Mouse (Mus musculus): ENCODE data around the gene Usp48.

- TF ChIP-seq CTCF (conservative IDR thresholded peaks at IDR 0.05 in 1 of 2, IDR thresholded peaks at IDR 0.05 in 1 of 2; ENCODE audit: low read depth in 2 of 2, low read length in 2 of 2) (no peak), SIN3A (IDR thresholded peaks at IDR 0.05; ENCODE audit: low read length) (no peak), NELFE (IDR thresholded peaks at IDR 0.05; ENCODE audit: low read depth, low read length) (no peak), POLR2A (IDR thresholded peaks at IDR 0.05; ENCODE audit: low read depth, low read length) (no peak), EP300 (IDR thresholded peaks at IDR 0.05; ENCODE audit: low read length) (no peak), MYC (IDR thresholded peaks at IDR 0.05; ENCODE audit: low read depth, low read length) (no peak), MAX (IDR thresholded peaks at IDR 0.05; ENCODE audit: low read length) (no peak), NRF1 (IDR thresholded peaks at IDR 0.05; ENCODE audit: low read depth, low read length) (no peak), TCF12 (IDR thresholded peaks at IDR 0.05; ENCODE audit: low read depth, low read length) (no peak), MEF2A (IDR thresholded peaks at IDR 0.05; ENCODE audit: borderline replicate concordance, low read depth, low read length) (no peak), ZMIZ1 (IDR thresholded peaks at IDR 0.05; ENCODE audit: low read depth, low read length) (no peak)
Observed at GRCm38 (mm10) chr4:137628400-137628799, 34.8 kb downstream of the Usp48 start.
